Mouse (Mus musculus): ENCODE measurements around the gene Mrpl34.

DNA sequence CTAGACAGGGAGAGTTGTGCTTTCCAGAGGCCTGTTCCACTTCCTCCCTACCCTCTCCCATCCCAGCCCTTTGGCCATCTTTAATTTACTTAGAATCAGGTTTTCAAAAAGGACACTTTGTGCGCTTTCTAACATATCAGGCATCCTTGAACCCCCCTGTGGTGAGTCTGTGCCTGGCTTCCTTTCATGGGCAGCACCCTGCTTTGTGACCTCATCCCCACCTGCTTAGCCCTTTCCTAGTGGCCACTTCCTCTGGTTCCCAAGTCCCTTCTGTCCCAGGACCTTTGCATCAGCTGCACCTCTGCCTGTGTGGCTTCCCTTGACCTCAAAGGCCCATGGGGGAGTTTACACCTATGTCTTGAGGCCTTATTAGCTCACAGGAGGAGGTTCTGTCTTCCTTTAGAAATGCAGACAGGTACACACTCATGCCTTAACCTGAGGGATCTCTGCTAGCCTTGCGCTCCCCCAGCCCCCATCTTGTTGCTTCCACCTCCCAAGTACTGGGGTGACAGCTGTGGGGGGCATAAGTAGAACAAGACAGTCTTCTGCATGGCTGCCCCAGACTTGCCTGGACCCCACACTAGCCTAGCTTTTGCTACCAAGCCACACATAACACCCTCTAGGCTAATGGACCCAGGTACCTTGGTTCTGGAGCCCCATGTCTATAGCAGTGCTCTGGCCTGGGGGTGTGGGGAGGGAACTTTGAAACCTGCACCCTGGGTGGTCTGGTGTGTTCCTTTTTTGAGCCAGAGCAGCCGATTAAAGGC lies 5.6 kb downstream of the Mrpl34 start:
- TF ChIP-seq CTCF (IDR thresholded peaks at IDR 0.05; ENCODE audit: borderline replicate concordance, extremely low read depth, insufficient read depth, insufficient read length) (no peak), POLR2A (IDR thresholded peaks at IDR 0.05; ENCODE audit: borderline replicate concordance, extremely low read depth, insufficient read depth, insufficient read length, poor library complexity, severe bottlenecking) (no peak)

Data from brain, embryonic 14.5 days (tissue).